Mouse (Mus musculus): ENCODE measurements around the gene Fstl3. TPM values are rescaled to one million over a fixed set of nuclear protein-coding genes. Genes with fewer than 3 reads are reported as not detected.

Fstl3 gene
- polyA plus RNA-seq (2014; fragmentation: Nextera tagmentation; extraction: Ambion mirVana), result 2.4 and 2.7 TPM in 2 replicates

- ATAC-seq (replicated peaks; ENCODE audit: insufficient number of reproducible peaks, low FRiP score, low TSS enrichment, low read depth) (no peak), DNase-seq (ENCODE audit: low spot score) (peak; percentile 54)
- WGBS, result 1% methylated on average over 29 of the region's 39 CpGs
- Histone ChIP-seq H3K4me2 (ENCODE audit: low read depth, low read length) (peak within 1 kb of the TSS; percentile 50), H3K27me3 (ENCODE audit: control insufficient read depth, insufficient read depth, low read length) (peaks cover 13% of the 10 kb centered on the region; the same call in 1 of the 2 replicates), H3K9ac (replicated peaks; ENCODE audit: low read length) (peak within 1 kb of the TSS; percentile 41), H3K9me3 (replicated peaks; ENCODE audit: control insufficient read depth, low read length) (no peaks in the 10 kb centered on the region), H3K4me1 (ENCODE audit: control insufficient read depth, insufficient read depth, low read length) (peaks cover 3% of the 10 kb centered on the region; the same call in 1 of the 2 replicates), H3K4me3 (ENCODE audit: low read depth, low read length) (peak within 1 kb of the TSS; percentile 30), H3K27ac (replicated peaks; ENCODE audit: low read depth, low read length) (no peak within 1 kb of the TSS), H3K36me3 (replicated peaks; ENCODE audit: control insufficient read depth, insufficient read depth, low read depth, low read length) (no peaks in the 10 kb centered on the region)
Measured at GRCm38 (mm10) chr10:79777103-79777531, at the start of gene Fstl3. Gene Fstl3 (plus strand): TSS chr10:79777272.

- no peak overlapping the region for H3K27ac ChIP-seq (replicated peaks; ENCODE audit: low read depth, low read length)
- H3K36me3 ChIP-seq (replicated peaks; ENCODE audit: control insufficient read depth, insufficient read depth, low read depth, low read length), result no peaks in the 10 kb centered on the region; the same call in 1 of the 2 replicates
- no peaks in the 10 kb centered on the region for H3K4me1 ChIP-seq (ENCODE audit: control insufficient read depth, insufficient read depth, low read length)
- no peaks in the 10 kb centered on the region for H3K9me3 ChIP-seq (replicated peaks; ENCODE audit: control insufficient read depth, low read length)
- 73% methylated on average over 28 of the region's 28 CpGs for WGBS
- H3K4me2 ChIP-seq (ENCODE audit: low read depth, low read length), result no peak overlapping the region
- no peak overlapping the region for H3K9ac ChIP-seq (replicated peaks; ENCODE audit: low read length)
- no peaks in the 10 kb centered on the region for H3K27me3 ChIP-seq (ENCODE audit: control insufficient read depth, insufficient read depth, low read length)
- H3K4me3 ChIP-seq (ENCODE audit: low read depth, low read length), result no peak overlapping the region
- DNase-seq (ENCODE audit: low spot score) (no peak), ATAC-seq (replicated peaks; ENCODE audit: insufficient number of reproducible peaks, low FRiP score, low TSS enrichment, low read depth) (no peak)
Measured at GRCm38 (mm10) chr10:79728323-79729249, 48.5 kb upstream of the Fstl3 start.

- WGBS, result 84% methylated on average over 13 of the region's 13 CpGs
- Histone ChIP-seq H3K27ac (replicated peaks; ENCODE audit: low read depth, low read length) (no peak overlapping the region), H3K36me3 (replicated peaks; ENCODE audit: control insufficient read depth, insufficient read depth, low read depth, low read length) (no peaks in the 10 kb centered on the region), H3K9ac (replicated peaks; ENCODE audit: low read length) (no peak overlapping the region), H3K4me1 (ENCODE audit: control insufficient read depth, insufficient read depth, low read length) (no peaks in the 10 kb centered on the region), H3K4me2 (ENCODE audit: low read depth, low read length) (no peak overlapping the region), H3K4me3 (ENCODE audit: low read depth, low read length) (no peak overlapping the region), H3K9me3 (replicated peaks; ENCODE audit: control insufficient read depth, low read length) (no peaks in the 10 kb centered on the region), H3K27me3 (ENCODE audit: control insufficient read depth, insufficient read depth, low read length) (no peaks in the 10 kb centered on the region)
- ATAC-seq (replicated peaks; ENCODE audit: insufficient number of reproducible peaks, low FRiP score, low TSS enrichment, low read depth) (0 out of 2 replicates have a peak, but pooled peaks have one; percentile 14), DNase-seq (ENCODE audit: low spot score) (no peak)
Measured at GRCm38 (mm10) chr10:79729357-79729965, 47.6 kb upstream of the Fstl3 start.

GRCm38 (mm10) chr10:79732500-79732899 lies 44.6 kb upstream of the Fstl3 start:
- no peak for DNase-seq (ENCODE audit: low spot score)
- Histone ChIP-seq H3K9me3 (replicated peaks; ENCODE audit: control insufficient read depth, low read length) (no peaks in the 10 kb centered on the region), H3K4me2 (ENCODE audit: low read depth, low read length) (no peak overlapping the region), H3K4me1 (ENCODE audit: control insufficient read depth, insufficient read depth, low read length) (no peaks in the 10 kb centered on the region), H3K27ac (replicated peaks; ENCODE audit: low read depth, low read length) (no peak overlapping the region), H3K9ac (replicated peaks; ENCODE audit: low read length) (no peak overlapping the region), H3K4me3 (ENCODE audit: low read depth, low read length) (no peak overlapping the region), H3K36me3 (replicated peaks; ENCODE audit: control insufficient read depth, insufficient read depth, low read depth, low read length) (peaks cover 11% of the 10 kb centered on the region), H3K27me3 (ENCODE audit: control insufficient read depth, insufficient read depth, low read length) (peaks cover 5% of the 10 kb centered on the region; the same call in 1 of the 2 replicates)
- ATAC-seq (replicated peaks; ENCODE audit: insufficient number of reproducible peaks, low FRiP score, low TSS enrichment, low read depth), result no peak
- WGBS, result 93% methylated on average over 1 of the region's 1 CpGs

- WGBS, result 96% methylated on average over 15 of the region's 15 CpGs
- Histone ChIP-seq H3K9me3 (replicated peaks; ENCODE audit: control insufficient read depth, low read length) (peaks cover 6% of the 10 kb centered on the region), H3K27me3 (ENCODE audit: control insufficient read depth, insufficient read depth, low read length) (peaks cover 5% of the 10 kb centered on the region; the same call in 1 of the 2 replicates), H3K9ac (replicated peaks; ENCODE audit: low read length) (no peak overlapping the region), H3K4me1 (ENCODE audit: control insufficient read depth, insufficient read depth, low read length) (no peaks in the 10 kb centered on the region), H3K4me2 (ENCODE audit: low read depth, low read length) (no peak overlapping the region), H3K4me3 (ENCODE audit: low read depth, low read length) (no peak overlapping the region), H3K36me3 (replicated peaks; ENCODE audit: control insufficient read depth, insufficient read depth, low read depth, low read length) (peaks cover 25% of the 10 kb centered on the region), H3K27ac (replicated peaks; ENCODE audit: low read depth, low read length) (no peak overlapping the region)
- ATAC-seq (replicated peaks; ENCODE audit: insufficient number of reproducible peaks, low FRiP score, low TSS enrichment, low read depth) (no peak), DNase-seq (ENCODE audit: low spot score) (no peak)
Measured at GRCm38 (mm10) chr10:79733847-79734246, 43.2 kb upstream of the Fstl3 start.

GRCm38 (mm10) chr10:79735361-79735760 lies 41.7 kb upstream of the Fstl3 start:
- ATAC-seq (replicated peaks; ENCODE audit: insufficient number of reproducible peaks, low FRiP score, low TSS enrichment, low read depth), result no peak
- H3K36me3 ChIP-seq (replicated peaks; ENCODE audit: control insufficient read depth, insufficient read depth, low read depth, low read length), result peaks cover 39% of the 10 kb centered on the region

GRCm38 (mm10) chr10:79736706-79737105 lies 40.4 kb upstream of the Fstl3 start:
- no peak overlapping the region for H3K4me3 ChIP-seq (ENCODE audit: low read depth, low read length)
- DNase-seq (ENCODE audit: low spot score) (no peak), ATAC-seq (replicated peaks; ENCODE audit: insufficient number of reproducible peaks, low FRiP score, low TSS enrichment, low read depth) (no peak)
- H3K36me3 ChIP-seq (replicated peaks; ENCODE audit: control insufficient read depth, insufficient read depth, low read depth, low read length), result peaks cover 50% of the 10 kb centered on the region
- peaks cover 9% of the 10 kb centered on the region for H3K9me3 ChIP-seq (replicated peaks; ENCODE audit: control insufficient read depth, low read length)
- WGBS, result 94% methylated on average over 14 of the region's 14 CpGs
- H3K4me2 ChIP-seq (ENCODE audit: low read depth, low read length), result no peak overlapping the region
- H3K4me1 ChIP-seq (ENCODE audit: control insufficient read depth, insufficient read depth, low read length), result no peaks in the 10 kb centered on the region
- H3K27ac ChIP-seq (replicated peaks; ENCODE audit: low read depth, low read length), result no peak overlapping the region
- no peak overlapping the region for H3K9ac ChIP-seq (replicated peaks; ENCODE audit: low read length)
- H3K27me3 ChIP-seq (ENCODE audit: control insufficient read depth, insufficient read depth, low read length), result peaks cover 5% of the 10 kb centered on the region; the same call in 1 of the 2 replicates

More at GRCm38 (mm10) chr10:79735361-79735760, 41.7 kb upstream of the Fstl3 start:
- H3K4me3 ChIP-seq (ENCODE audit: low read depth, low read length), result no peak overlapping the region
- DNase-seq (ENCODE audit: low spot score), result no peak
- peaks cover 5% of the 10 kb centered on the region; the same call in 1 of the 2 replicates for H3K27me3 ChIP-seq (ENCODE audit: control insufficient read depth, insufficient read depth, low read length)
- no peak overlapping the region for H3K27ac ChIP-seq (replicated peaks; ENCODE audit: low read depth, low read length)
- peaks cover 9% of the 10 kb centered on the region for H3K9me3 ChIP-seq (replicated peaks; ENCODE audit: control insufficient read depth, low read length)
- H3K4me2 ChIP-seq (ENCODE audit: low read depth, low read length), result peak overlapping the region; percentile 13; the same call in 1 of the 2 replicates
- WGBS, result 17% methylated on average over 26 of the region's 52 CpGs
- no peak overlapping the region for H3K9ac ChIP-seq (replicated peaks; ENCODE audit: low read length)
- no peaks in the 10 kb centered on the region for H3K4me1 ChIP-seq (ENCODE audit: control insufficient read depth, insufficient read depth, low read length)

All from embryonic facial prominence, embryonic 11.5 days (tissue).